Mouse (Mus musculus) thymus, postnatal 10 days (tissue): ENCODE data around the gene Plbd1.

Source experiments
- DNase-seq, 2 experiments: peaks; one replicate each; pipeline ENCODE4 v3.0.0; 2021; ENCODE audit warnings: low spot score in 2 of 2

The Plbd1 gene

DNA sequence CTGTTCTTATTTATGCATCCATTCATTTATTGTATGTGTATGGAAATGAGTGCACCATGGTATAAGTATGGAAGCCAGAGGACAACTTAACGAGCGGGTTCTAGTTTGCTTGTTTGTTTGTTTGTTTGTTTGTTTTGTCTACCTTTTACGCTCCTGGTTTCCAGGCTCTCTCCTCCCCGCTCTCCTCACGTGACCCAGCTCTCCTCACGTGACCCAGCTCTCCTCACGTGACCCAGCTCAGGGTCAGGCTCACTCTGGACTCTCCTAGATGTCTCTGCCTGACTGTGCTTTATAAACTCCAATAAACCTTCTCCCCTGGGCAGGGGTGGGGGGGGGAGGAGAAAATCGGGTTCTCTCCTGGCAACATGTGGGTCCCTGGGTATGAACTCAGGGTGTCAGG is 11.1 kb downstream of the Plbd1 start:
- DNase-seq: no peak

DNA sequence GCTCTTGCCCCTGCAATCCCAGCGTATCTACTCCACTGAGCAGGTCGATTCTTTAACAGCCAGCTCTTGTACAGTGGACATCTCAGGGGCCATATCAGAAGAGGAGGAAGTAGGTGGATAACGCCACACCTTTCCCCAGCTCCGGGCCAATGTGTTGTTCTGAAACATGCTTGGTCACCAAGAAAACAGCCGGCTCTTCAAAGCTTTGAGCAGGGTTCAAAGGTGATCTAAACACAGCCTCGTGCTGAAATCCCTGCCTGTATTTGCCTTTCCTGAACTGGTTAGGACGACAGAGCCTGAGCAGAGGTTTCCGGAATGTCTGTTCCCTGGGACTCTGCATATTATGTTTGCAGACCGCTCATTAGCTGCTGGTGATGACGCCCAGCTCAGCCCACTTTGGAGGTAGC is 14.3 kb downstream of the Plbd1 start:
- no peak for DNase-seq

DNA sequence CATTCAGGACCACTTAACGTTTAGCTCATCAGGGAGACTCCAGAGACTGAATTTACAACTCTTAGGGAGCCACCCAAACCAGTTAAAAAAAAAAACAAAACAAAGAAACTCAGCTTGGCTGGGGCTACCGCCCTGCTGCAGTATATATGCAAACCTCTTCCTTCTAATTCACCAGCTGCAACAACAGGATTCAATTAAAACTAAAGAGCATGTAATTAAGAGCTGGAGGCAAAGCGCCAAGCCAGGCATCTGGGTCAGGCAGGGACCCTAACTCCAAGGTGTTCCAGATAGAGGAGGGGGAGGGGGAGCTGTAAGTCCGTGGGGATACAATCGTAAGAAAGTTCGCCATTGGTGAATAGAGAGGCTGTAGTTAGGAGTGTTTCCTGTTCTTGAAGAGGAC is 15.5 kb downstream of the Plbd1 start:
- DNase-seq: no peak

DNA sequence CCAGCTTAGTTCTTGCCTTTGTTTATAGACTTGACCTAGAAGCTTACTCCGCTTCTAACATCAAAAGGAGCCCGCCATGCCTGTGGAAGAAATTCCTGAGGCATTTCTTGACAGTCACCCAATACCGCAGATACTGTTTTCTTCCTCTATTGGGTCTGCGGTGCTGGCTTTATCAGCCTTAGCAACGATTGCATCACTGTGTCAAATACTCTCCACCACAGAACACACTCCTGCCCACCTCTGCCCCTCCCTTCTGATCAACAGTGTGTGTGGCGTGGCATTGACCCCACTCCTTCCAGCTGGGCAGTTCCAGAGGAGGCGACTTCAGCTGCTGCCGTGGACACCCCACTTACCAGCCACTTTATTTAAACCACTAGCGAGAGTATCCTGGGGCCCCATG is 16.0 kb downstream of the Plbd1 start:
- no peak for DNase-seq

DNA sequence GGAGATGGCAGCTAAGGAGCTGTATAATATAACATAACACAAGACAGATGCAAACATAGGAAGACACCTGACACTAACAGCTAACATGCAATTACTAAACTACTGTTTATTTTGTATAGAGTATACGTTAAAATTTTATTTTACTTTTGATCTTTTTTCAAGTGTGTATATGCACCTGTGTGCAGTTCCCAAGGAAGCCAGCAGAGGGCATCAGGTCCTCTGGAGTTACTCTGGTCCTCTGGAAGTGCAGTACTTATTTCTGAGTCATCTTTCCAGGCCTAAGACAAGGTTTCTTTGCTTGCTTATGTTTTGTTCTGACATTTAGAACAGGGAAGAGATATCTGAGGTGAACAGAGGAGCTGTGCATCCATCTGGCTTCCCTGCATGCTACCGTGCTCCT is 17.6 kb downstream of the Plbd1 start:
- DNase-seq: no peak

DNA sequence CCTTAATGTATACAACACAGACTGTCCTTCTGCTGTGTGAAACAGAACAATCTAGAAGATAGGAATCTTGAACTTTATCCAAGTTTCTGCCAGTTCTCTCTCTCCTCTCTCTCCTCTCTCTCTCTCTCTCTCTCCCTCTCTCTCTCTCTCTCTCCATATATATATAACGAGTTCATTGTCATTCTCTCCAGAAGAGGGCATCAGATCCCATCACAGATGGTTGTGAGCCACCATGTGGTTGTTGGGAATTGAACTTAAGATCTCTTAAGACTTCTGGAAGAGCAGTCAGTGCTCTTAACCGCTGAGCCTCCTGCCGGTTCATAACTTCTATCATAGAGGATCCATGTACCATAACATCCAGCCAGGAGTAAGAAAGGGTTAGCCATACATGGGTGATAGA is 26.7 kb downstream of the Plbd1 start:
- no peak for DNase-seq

DNA sequence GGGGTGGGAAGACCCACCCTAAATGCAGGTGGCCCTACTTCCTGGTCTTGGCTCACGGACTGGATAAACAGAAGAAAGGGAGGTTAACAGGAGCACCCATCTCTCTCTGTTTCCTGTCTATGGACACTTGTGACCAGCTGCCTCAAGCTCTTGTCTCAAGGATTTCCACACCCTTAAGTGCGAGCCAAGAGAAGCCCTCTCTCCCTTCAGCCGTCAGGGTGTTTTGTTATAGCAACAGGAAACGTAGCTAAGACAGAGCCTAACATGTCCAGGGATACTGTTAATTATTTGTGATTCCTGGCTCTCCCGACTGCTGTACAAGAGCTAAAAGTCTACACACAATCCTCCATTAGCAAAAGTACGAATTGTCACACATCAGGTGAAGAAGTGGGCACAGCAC is 28.0 kb downstream of the Plbd1 start:
- no peak for DNase-seq

DNA sequence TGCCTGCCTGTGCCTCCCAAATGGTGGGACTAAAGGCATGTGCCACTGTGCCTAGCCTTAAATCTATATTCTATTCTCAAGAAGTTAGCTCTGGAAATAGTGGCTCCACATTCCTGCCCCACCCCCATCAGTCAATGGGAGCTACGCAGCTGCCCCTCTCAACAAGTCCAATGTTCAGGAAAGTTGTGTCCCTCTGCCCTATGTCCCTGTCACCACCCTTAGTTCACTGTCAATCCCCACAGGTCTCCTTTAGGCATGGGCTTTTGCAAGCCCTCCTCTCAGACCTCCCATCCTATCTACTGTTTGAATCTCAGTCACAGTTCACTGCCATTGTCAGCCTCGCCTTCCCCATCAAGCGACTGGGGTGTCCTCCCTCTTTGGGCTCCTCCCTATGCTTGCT is 28.6 kb downstream of the Plbd1 start:
- DNase-seq: no peak

DNA sequence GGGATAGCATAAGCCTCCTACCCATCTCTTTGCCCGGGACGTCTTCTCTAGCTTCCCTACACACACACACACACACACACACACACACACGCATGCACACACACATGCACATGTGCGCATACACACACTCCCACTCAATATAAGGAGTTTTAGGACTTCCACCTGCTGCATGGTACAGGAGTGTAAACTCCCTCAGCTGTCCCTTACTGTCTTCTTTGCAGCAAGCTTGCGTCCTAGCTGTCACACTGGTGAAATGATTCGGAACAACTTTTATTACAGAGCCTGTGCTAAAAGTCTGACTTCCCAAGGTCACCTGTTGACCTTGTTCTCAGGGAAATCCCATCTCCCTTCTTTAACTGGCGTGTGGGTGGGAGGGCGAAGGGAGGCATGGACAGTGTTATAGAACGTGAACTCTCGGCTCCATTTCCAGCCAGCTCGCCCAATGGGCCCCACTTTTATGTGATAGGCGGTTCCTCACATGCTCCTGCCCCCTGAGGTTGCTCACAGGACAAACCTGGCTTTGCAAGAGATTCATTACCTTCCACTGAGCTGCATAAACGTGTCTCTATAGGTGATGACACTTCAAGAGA is 29.7 kb downstream of the Plbd1 start:
- no peak for DNase-seq

DNA sequence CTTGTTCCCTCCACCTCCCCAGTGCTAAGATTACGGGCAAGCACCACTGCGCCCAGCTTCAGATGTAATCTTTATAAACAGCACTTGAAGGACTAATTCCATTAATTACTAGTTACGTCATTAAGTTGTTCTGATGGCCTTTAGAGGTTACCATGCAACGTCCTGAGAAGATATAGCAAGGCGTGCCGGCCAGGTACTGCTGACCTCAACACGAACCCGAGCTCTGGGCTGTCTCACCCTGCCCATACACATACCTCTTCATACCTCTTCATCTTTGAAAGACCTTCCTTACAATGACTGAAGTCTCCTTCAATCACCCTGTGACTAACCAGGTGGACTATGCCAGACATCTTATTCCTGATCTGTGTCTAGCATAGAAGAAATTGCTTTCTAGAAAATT is 30.2 kb downstream of the Plbd1 start:
- DNase-seq: no peak

DNA sequence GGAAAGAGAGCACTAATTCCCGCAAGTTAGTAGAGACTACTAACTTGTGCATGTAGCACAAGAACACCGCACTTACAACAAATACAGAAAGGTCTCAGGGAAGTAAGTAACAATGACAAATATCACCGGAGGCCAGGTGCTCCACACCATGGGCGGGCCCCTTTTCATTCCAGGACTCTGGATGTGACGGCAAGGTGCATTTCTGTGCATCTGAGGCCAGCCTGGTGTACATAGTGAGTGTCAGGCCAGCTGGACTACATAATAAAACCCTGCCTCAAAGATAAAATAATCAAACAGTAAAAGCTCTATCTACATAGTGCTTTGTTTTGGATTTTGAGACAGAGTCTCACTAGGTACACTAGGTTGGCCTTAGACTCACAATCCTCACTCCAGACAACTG is 32.1 kb downstream of the Plbd1 start:
- no peak for DNase-seq

DNA sequence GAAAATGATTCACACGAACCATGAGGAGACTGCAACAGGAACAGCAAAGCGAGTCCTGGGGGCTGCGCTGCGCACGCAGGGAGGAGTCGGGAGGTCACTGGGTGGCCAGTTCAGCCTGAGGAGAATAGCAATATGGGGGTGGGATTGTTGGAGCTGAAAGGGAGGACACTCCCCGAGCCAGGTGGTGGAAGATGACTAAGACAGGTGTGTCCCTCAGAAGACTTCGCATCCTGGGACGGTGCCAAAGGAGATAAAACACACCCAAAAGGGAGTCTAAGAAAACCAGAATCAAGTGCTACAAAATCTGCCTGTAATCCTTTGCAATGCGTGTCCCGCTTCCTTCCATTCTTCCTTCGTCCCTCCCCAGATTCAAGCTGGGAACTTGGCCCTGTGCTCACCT is 36.3 kb downstream of the Plbd1 start:
- no peak for DNase-seq

DNA sequence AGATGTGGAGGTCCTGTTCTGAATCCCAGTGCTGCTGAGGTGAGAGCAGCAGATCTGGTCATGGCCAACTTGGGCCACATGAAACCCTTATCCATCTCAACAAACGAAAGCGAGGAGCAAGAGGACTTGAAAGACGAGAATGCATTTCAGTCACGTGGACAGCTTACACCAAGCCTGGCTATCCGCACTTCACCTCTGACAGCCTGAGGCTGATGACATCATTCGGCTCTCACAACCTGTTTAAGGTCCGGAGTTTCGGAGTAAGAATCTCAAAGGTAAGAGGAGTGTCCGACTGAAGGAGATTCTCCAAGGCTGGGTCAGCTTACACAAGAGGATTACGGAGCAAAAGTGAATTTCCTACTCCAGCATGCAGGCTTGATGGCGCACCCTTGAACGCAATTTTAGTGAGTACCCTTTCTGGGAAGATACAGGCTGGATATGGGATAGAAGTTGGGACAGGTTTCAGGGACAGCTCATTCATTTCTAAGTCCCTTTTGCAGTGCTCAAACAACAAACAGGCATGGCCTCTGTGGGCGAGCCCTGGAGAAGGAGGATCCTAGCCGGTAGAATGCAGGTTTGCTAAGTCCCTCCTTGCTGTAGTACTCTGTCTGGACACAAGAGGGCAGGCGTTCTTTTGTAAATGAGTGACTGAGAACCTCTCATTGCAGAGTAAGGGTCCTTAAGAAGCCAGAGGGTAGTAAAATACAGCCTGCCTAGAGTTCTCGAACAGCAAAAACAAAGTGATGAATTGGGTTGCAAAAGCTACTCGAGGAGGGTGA is 41.2 kb downstream of the Plbd1 start:
- peak; percentile 64 to 86 for DNase-seq

DNA sequence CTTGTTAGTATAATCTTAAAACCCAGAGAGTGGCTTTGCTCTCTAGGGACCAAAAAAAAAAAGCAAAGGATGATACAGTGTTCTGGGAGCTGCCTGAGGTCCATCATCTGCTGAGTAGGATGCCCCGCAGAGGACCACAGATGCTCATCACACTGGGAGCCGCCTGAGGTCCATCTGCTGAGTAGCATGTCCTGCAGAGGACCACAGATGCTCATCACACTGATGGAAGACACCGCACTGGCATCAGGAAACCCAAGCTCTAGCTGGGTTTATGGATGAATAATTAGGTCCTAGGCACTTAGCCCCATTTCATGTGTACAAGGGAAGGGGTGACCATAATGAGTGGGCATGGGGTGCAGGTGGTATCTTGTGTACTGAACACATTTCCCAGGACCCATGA is 47.6 kb downstream of the Plbd1 start:
- DNase-seq: no peak

DNA sequence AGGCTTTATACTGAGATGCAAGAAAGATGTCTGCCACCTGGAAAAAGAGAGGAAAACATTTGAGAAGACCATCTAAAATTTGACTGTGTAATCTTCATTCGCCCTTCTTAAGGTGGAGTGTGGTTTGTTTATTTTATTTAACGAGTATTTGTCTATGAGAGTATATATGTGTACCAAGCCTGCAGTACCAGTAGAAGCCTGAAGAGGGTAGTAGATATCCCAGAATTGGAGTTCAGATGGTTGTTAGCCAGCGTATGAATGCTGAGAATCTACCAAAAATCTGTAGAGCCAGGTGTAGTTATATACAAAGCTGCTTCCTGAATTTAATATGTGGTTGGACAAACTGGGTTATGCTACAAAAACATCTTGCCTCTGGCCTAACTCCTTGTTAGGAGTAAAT is 49.4 kb downstream of the Plbd1 start:
- DNase-seq: no peak

DNA sequence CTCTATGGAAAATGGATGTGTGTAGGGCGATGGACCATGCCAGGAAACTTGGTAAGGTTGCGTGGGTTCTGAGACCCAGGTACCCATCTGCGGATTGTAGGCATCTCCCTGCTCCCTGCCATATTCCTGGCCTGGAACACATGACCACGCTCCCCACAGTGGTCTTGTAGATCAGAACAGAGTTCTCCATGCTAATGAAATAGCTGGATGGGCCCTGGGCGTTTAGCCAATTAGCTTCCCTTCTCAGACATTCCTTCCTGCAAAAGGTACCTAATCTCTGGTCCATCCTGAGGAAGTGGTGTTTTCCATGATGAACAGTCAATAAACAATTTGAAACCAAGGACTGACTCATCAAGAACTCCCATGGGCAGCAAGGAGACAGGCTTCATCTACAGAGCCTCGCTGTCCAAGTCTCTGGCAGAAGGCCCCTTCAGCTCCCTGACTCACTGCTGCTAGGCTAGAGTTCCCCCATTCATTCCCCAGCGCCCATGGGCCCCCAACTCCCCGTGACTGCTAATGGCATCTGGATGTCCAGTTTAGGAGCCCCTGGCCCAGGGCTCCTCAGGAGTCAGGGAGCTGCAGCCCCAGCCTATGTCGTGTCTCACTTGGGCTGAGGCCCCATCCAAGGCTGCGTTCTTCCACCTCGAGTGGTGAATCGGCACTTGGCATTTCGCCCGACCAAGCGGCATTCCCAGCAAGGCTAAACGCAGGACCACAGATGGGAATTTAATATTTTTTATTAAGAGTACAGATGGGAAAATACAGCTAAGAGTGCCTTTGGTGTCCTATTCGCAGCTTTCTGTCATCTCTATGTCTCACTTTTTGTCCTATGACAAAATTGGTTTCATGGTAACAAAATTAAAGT is 50.1 kb downstream of the Plbd1 start:
- no peak for DNase-seq

DNA sequence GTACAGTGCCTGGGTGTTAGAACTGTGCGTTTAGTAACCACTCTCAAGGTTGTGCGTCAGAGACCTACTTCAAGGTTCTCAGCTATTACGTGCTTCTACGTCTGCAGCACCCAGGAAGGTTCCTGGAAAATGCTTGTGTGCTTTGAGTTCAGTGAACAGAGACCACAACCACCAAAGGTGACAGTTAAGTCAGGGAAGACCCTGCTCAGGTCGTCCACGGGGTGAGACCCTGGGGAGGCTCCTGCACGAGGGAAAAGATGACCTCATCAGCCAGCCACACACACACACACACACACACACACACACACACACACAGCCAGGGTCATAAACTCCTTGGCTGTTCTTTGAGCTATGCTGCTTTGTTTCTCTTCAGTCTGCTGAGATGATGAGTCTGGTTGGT is 59.1 kb downstream of the Plbd1 start:
- DNase-seq: no peak

DNA sequence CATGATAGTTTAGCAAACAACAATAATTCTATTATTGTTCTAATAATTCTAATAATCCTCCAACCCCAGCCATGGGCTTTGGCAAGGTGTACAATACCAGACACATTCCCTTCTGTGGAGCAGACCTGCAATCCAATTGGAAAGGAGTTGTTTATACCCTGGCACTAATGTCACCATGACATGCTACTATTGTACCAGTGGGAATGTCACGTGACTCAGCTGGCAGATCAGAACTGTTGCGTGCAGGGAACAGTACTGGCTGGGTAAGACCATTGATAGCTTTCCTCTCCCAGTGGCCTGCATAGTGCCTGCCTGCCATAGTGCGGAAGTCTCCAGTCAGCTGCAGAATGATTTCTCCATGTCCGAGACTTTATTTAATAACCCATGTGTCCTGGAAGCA is 67.2 kb downstream of the Plbd1 start:
- DNase-seq: no peak

DNA sequence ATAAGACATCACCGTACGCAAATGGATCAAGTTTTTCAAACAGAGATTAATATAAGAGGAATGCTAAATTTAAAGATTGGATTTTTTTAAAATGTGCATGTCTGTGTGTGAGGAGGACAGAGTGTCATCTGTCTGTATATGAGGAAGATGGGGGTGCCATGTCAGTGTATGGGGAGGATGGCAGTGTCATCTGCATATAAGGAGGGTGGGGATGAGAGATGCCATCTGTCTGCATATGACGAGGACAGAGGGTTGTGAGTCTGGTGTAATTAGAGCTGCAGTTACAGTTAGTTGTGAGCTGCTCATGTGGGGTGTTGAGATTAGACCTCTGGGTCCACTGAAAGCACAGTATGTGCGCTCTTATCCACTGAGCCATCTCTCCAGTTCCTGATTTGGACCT is 71.0 kb downstream of the Plbd1 start:
- no peak for DNase-seq

DNA sequence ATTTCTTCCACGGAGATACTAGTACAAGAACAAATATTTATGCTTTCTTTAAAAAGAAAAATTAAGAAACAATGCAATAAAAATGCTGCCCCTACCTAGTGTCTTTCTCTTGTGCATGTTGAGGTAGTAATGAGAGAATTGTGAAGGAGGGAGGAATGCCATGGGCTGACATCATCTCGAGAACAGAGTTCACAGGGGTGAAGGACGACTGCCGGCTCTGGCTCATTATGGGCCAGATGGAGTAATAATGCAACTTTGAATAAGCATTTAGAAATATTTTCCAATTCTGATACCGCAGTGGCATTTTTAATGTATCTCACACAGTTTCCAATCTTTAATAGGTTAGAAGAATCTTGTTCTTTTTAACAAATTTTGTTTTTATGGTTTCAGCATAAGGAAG is 95.7 kb downstream of the Plbd1 start:
- DNase-seq: no peak
